Mouse (Mus musculus): ENCODE measurements at regions not wholly inside any gene's neighbourhood (a gene's known extent, or its start where the extent isn't known, plus 50 kb on each side); places are given as distances from the start of the nearest gene placed in this dataset.

GRCm38 (mm10) chr13:102393662-102393970 lies 299.7 kb upstream of the Cd180 start:
- no peak for DNase-seq

- no peak for DNase-seq
Measured at GRCm38 (mm10) chr13:102394057-102394456, 299.3 kb upstream of the Cd180 start.

- DNase-seq, result no peak
Measured at GRCm38 (mm10) chr13:102397411-102397810, 295.9 kb upstream of the Cd180 start.

- no peak for DNase-seq
Measured at GRCm38 (mm10) chr13:102411840-102412239, 281.5 kb upstream of the Cd180 start.

GRCm38 (mm10) chr13:102434372-102434954 lies 258.9 kb upstream of the Cd180 start:
- DNase-seq, result no peak

- DNase-seq, result no peak
Measured at GRCm38 (mm10) chr13:102442676-102443075, 250.7 kb upstream of the Cd180 start.

GRCm38 (mm10) chr13:102447310-102447709 lies 246.0 kb upstream of the Cd180 start:
- DNase-seq, result no peak

GRCm38 (mm10) chr13:102449416-102450121 lies 243.8 kb upstream of the Cd180 start:
- DNase-seq, result no peak

GRCm38 (mm10) chr13:102451176-102451575 lies 242.2 kb upstream of the Cd180 start:
- no peak for DNase-seq

- no peak for DNase-seq
Measured at GRCm38 (mm10) chr13:102458711-102459110, 234.6 kb upstream of the Cd180 start.

GRCm38 (mm10) chr13:102463993-102464392 lies 229.4 kb upstream of the Cd180 start:
- DNase-seq, result no peak

GRCm38 (mm10) chr13:102481906-102482305 lies 211.5 kb upstream of the Cd180 start:
- no peak for DNase-seq

GRCm38 (mm10) chr13:102482451-102482850 lies 210.9 kb upstream of the Cd180 start:
- no peak for DNase-seq

- DNase-seq, result no peak
Measured at GRCm38 (mm10) chr13:102487416-102488097, 205.8 kb upstream of the Cd180 start.

GRCm38 (mm10) chr13:102491370-102491769 lies 202.0 kb upstream of the Cd180 start:
- no peak for DNase-seq

- no peak for DNase-seq
Measured at GRCm38 (mm10) chr13:102504157-102504947, 189.0 kb upstream of the Cd180 start.

- no peak for DNase-seq
Measured at GRCm38 (mm10) chr13:102507226-102507625, 186.1 kb upstream of the Cd180 start.

GRCm38 (mm10) chr13:102507916-102508315 lies 185.4 kb upstream of the Cd180 start:
- no peak for DNase-seq

GRCm38 (mm10) chr13:102510733-102511279 lies 182.6 kb upstream of the Cd180 start:
- no peak for DNase-seq

- DNase-seq, result no peak
Measured at GRCm38 (mm10) chr13:102518169-102518882, 175.0 kb upstream of the Cd180 start.

GRCm38 (mm10) chr13:102521427-102521826 lies 171.9 kb upstream of the Cd180 start:
- no peak for DNase-seq

GRCm38 (mm10) chr13:102522080-102522479 lies 171.3 kb upstream of the Cd180 start:
- DNase-seq, result no peak

Measured in thymus, postnatal 36 days (tissue).